Mouse (Mus musculus) spleen, embryonic (tissue): ENCODE results near the gene Gm10310.
"Not testable (repeated sequence)": the region's sequence is repeated elsewhere in the genome, so short reads cannot be mapped to it uniquely, and the experiment has no call there.

Experiments
- CTCF ChIA-PET: fragments of 350-600 bp; sonication (Branson Sonifier 250); formaldehyde crosslinking; loops from one replicate; lab custom pipeline; 2022; lab: Charles Lee

The Gm10310 gene

GRCm38 (mm10) chr10:129984962-129985361 is at the start of gene Gm10310:
Gene Gm10310 (minus strand): TSS chr10:129985062.
- CTCF ChIA-PET: not testable (repeated sequence)

- CTCF ChIA-PET: no interaction called here
Measured at GRCm38 (mm10) chr10:130030048-130030447, 45.2 kb upstream of the Gm10310 start, which contains the start of gene Olfr821. Gene Olfr821 (plus strand): TSS chr10:130030348.

- CTCF ChIA-PET: no interaction called here
Measured at GRCm38 (mm10) chr10:130012321-130012720, 27.5 kb upstream of the Gm10310 start, which contains the start of gene Olfr820. Gene Olfr820 (plus strand): TSS chr10:130012621.

- CTCF ChIA-PET: not testable (repeated sequence)
Measured at GRCm38 (mm10) chr10:130005366-130005765, 20.5 kb upstream of the Gm10310 start.

GRCm38 (mm10) chr10:130004104-130004503 is 19.2 kb upstream of the Gm10310 start:
- CTCF ChIA-PET: not testable (repeated sequence)

- CTCF ChIA-PET: not testable (repeated sequence)
Measured at GRCm38 (mm10) chr10:129981867-129982266, 3.0 kb downstream of the Gm10310 start.

GRCm38 (mm10) chr10:129976040-129976439 is 8.8 kb downstream of the Gm10310 start, which contains the start of gene Olfr247:
Gene Olfr247 (minus strand): TSS chr10:129976140.
- CTCF ChIA-PET: not testable (repeated sequence)

GRCm38 (mm10) chr10:129972994-129973393 is 11.9 kb downstream of the Gm10310 start:
- CTCF ChIA-PET: not testable (repeated sequence)

- CTCF ChIA-PET: not testable (repeated sequence)
Measured at GRCm38 (mm10) chr10:129967166-129967565, 17.7 kb downstream of the Gm10310 start, which contains the start of gene Olfr819. Gene Olfr819 (minus strand): TSS chr10:129967266.

- CTCF ChIA-PET: not testable (repeated sequence)
Measured at GRCm38 (mm10) chr10:129966232-129966631, 18.6 kb downstream of the Gm10310 start.

- CTCF ChIA-PET: no interaction called here
Measured at GRCm38 (mm10) chr10:129949000-129949399, 35.9 kb downstream of the Gm10310 start, which contains the start of gene Olfr818. Gene Olfr818 (minus strand): TSS chr10:129949100.
